Mouse (Mus musculus): Measurements from ENCODE around the gene Cep135.

- no peak for TF ChIP-seq E2F4 (IDR thresholded peaks at IDR 0.05; ENCODE audit: insufficient read depth)
- TF ChIP-seq REST (IDR thresholded peaks at IDR 0.05; ENCODE audit: insufficient read depth, insufficient read length) = no peak
- no peak for TF ChIP-seq POLR2A (IDR thresholded peaks at IDR 0.05; ENCODE audit: insufficient read length, low read depth)
- no peak for TF ChIP-seq TCF12 (IDR thresholded peaks at IDR 0.05; ENCODE audit: insufficient read depth, poor library complexity, severe bottlenecking)
- no peak for TF ChIP-seq MYOG (IDR thresholded peaks at IDR 0.05; ENCODE audit: control insufficient read depth in 1 of 3, insufficient read depth in 1 of 3, insufficient read length in 2 of 3, low read depth in 2 of 3)
- no peak for TF ChIP-seq MAX (IDR thresholded peaks at IDR 0.05; ENCODE audit: low read depth)
These were observed 95.0 kb downstream of the Cep135 start for GRCm38 (mm10) chr5:76683455-76683854.
